Mouse (Mus musculus) liver, embryonic 11.5 days (tissue): ENCODE measurements around the gene Ptprd. TPM values are rescaled to one million over a fixed set of nuclear protein-coding genes. Genes with fewer than 3 reads are reported as not detected.

Experiments
- ATAC-seq: fragments of 200-750 bp; cut with Nextera tagmentation; replicated peaks from 2 replicates; pipeline ENCODE4 v1.8.0; 2017; ENCODE audit warnings: moderate number of reproducible peaks, mild to moderate bottlenecking, moderate TSS enrichment, moderate library complexity; ENCODE audit not compliant: low FRiP score
- DNase-seq: peaks from one replicate; pipeline ENCODE4 v3.0.0-alpha.2; 2017; ENCODE audit warnings: low spot score
- H3K27ac ChIP-seq: fragments of 300-500 bp; sonication (generic); 2 replicates; pipeline ENCODE4 v1.5.1; 2014; ENCODE audit warnings: mild to moderate bottlenecking, low read depth, low read length, control low read depth
- H3K27me3 ChIP-seq: fragments of 300-500 bp; sonication (generic); replicated peaks from 2 replicates; pipeline ENCODE4 v1.6.1; 2014; ENCODE audit warnings: low read length, mixed read lengths; ENCODE audit not compliant: control insufficient read depth, insufficient read depth
- H3K36me3 ChIP-seq: fragments of 300-500 bp; sonication (generic); 2 replicates; pipeline ENCODE4 v1.6.1; 2014; ENCODE audit warnings: mild to moderate bottlenecking, low read length, moderate library complexity, mixed read lengths; ENCODE audit not compliant: control insufficient read depth, insufficient read depth
- H3K4me1 ChIP-seq: fragments of 300-500 bp; sonication (generic); replicated peaks from 2 replicates; pipeline ENCODE4 v1.6.1; 2014; ENCODE audit warnings: low read length, mixed read lengths; ENCODE audit not compliant: control insufficient read depth, insufficient read depth
- H3K4me2 ChIP-seq: fragments of 300-500 bp; sonication (generic); 2 replicates; pipeline ENCODE4 v1.6.1; 2014; ENCODE audit warnings: mild to moderate bottlenecking, control low read depth, moderate library complexity
- H3K4me3 ChIP-seq: fragments of 300-500 bp; sonication (generic); 2 replicates; pipeline ENCODE4 v1.5.1; 2014; ENCODE audit warnings: low read depth, low read length, control low read depth
- H3K9ac ChIP-seq: fragments of 300-500 bp; sonication (generic); 2 replicates; pipeline ENCODE4 v1.6.1; 2014; ENCODE audit warnings: low read depth, low read length, control low read depth
- H3K9me3 ChIP-seq: fragments of 300-500 bp; sonication (generic); 2 replicates; pipeline ENCODE4 v1.6.1; 2016; ENCODE audit warnings: low read length, inconsistent platforms, mixed read lengths; ENCODE audit not compliant: control insufficient read depth
- WGBS: fragments of 180-500 bp; shearing (Covaris S2); extraction: QIAGEN DNeasy Blood & Tissue Kit; methylation state at CpG from one replicate; pipeline ENCODE4 v1.1.7; 2014; 5-methylcytosine and 5-hydroxymethylcytosine counted together
- polyA plus RNA-seq: library from polyadenylated mRNA; unstranded; fragments of >200 nt; fragmentation: Nextera tagmentation; extraction: Ambion mirVana; gene quantifications from 2 replicates; pipeline ENCODE4 v1.2.1, GENCODE M21; 2014

Gene Ptprd
- polyA plus RNA-seq, 1 experiment from 2014 or later = 8.4 TPM

GRCm38 (mm10) chr4:76325646-76326045 lies 1886.1 kb downstream of the Ptprd start:
- WGBS = 78% methylated on average over 3 of the region's 3 CpGs
- Histone ChIP-seq H3K4me1 (no peaks in the 10 kb centered on the region), H3K9me3 (no peaks in the 10 kb centered on the region), H3K27me3 (no peaks in the 10 kb centered on the region), H3K9ac (no peak overlapping the region), H3K36me3 (no peaks in the 10 kb centered on the region), H3K4me2 (no peak overlapping the region), H3K27ac (no peak overlapping the region), H3K4me3 (no peak overlapping the region)
- DNase-seq (no peak), ATAC-seq (no peak)

GRCm38 (mm10) chr4:76324928-76325327 lies 1886.8 kb downstream of the Ptprd start:
- ATAC-seq = no peak
- WGBS = 74% methylated on average over 10 of the region's 10 CpGs
- H3K4me3 ChIP-seq = no peak overlapping the region
- no peaks in the 10 kb centered on the region for H3K9me3 ChIP-seq
- no peaks in the 10 kb centered on the region for H3K4me1 ChIP-seq
- no peak overlapping the region for H3K9ac ChIP-seq
- no peaks in the 10 kb centered on the region for H3K36me3 ChIP-seq
- H3K4me2 ChIP-seq = no peak overlapping the region
- no peaks in the 10 kb centered on the region for H3K27me3 ChIP-seq
- no peak for DNase-seq
- H3K27ac ChIP-seq = no peak overlapping the region

DNA sequence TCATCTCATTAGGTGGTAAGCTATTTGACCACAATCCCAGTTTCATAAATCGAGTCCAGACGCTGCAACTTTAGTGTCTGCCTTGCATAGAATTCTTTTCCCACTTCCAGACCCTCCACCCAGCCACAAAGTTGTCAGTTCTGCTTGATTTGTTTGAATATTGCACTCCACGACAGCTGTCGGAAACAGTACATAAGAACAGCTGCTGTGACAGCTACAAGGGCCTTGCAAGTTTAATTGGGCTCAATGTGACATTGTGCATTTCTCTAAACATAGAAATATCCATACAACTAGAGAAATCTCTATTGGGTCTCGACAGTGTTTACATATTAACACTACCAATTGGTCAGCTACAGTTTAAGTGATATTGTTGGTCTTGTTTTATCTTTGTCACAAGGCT lies 1887.3 kb downstream of the Ptprd start:
- DNase-seq = no peak
- Histone ChIP-seq H3K4me1 (no peaks in the 10 kb centered on the region), H3K27ac (no peak overlapping the region), H3K9ac (no peak overlapping the region), H3K36me3 (no peaks in the 10 kb centered on the region), H3K9me3 (no peaks in the 10 kb centered on the region), H3K27me3 (no peaks in the 10 kb centered on the region), H3K4me3 (no peak overlapping the region), H3K4me2 (no peak overlapping the region)
- no peak for ATAC-seq
- 73% methylated on average over 5 of the region's 5 CpGs for WGBS

DNA sequence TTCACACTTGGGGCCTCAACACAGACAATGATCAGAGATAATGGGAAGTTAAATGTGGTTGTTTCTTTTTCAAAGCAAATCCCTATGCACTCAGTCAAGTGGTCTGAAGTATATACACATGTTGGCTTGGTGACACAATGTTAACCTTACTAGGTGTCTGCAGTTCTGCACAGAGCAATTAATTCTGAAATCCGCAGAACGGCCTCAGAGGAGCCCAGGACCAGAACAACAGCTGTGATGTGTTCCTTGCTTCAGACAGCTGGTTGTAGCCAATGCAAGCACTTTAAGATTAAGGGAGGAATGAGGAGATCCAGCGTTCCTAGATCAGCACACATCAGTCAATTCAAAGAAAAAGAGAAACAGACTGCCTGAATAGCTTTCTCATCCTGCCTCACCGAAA lies 1891.9 kb downstream of the Ptprd start:
- Histone ChIP-seq H3K27me3 (no peaks in the 10 kb centered on the region), H3K4me2 (no peak overlapping the region), H3K27ac (no peak overlapping the region), H3K9ac (no peak overlapping the region), H3K36me3 (no peaks in the 10 kb centered on the region), H3K9me3 (no peaks in the 10 kb centered on the region), H3K4me1 (no peaks in the 10 kb centered on the region), H3K4me3 (no peak overlapping the region)
- ATAC-seq (no peak), DNase-seq (no peak)
- WGBS = 58% methylated on average over 4 of the region's 4 CpGs

DNA sequence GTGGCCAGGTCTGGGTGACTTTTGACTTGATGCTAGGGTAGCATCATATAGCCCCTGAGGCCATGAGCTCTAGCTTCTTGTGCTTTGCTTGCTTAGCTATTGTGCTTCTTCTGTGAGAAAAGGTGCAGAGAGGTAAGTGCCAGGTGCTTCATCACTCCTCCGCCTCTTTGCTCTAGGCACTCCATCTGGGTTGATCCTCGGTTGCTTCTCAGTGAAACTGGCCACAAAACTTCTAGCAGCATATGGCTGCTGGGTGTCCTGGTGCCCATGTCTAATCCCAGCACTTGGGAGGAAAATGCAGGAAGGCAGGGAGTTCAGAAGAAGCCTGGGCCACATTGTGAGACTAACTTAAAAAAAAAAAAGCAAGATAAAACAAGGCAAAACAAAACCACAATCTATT lies 1895.8 kb downstream of the Ptprd start:
- Histone ChIP-seq H3K27me3 (no peaks in the 10 kb centered on the region), H3K4me3 (no peak overlapping the region), H3K4me2 (no peak overlapping the region), H3K9ac (no peak overlapping the region), H3K36me3 (no peaks in the 10 kb centered on the region), H3K4me1 (no peaks in the 10 kb centered on the region), H3K27ac (no peak overlapping the region), H3K9me3 (no peaks in the 10 kb centered on the region)
- 85% methylated on average over 2 of the region's 2 CpGs for WGBS
- DNase-seq (no peak), ATAC-seq (no peak)

GRCm38 (mm10) chr4:76313749-76314148 lies 1898.0 kb downstream of the Ptprd start:
- no peak overlapping the region for H3K27ac ChIP-seq
- H3K4me3 ChIP-seq = no peak overlapping the region
- WGBS = 85% methylated on average over 3 of the region's 3 CpGs
- no peak overlapping the region for H3K4me2 ChIP-seq
- H3K9ac ChIP-seq = no peak overlapping the region
- H3K36me3 ChIP-seq = no peaks in the 10 kb centered on the region
- no peaks in the 10 kb centered on the region for H3K9me3 ChIP-seq
- no peak for ATAC-seq
- no peak for DNase-seq
- H3K4me1 ChIP-seq = no peaks in the 10 kb centered on the region
- no peaks in the 10 kb centered on the region for H3K27me3 ChIP-seq

GRCm38 (mm10) chr4:76312593-76312992 lies 1899.2 kb downstream of the Ptprd start:
- Histone ChIP-seq H3K27ac (no peak overlapping the region), H3K4me1 (no peaks in the 10 kb centered on the region), H3K9ac (no peak overlapping the region), H3K4me2 (no peak overlapping the region), H3K9me3 (no peaks in the 10 kb centered on the region), H3K4me3 (no peak overlapping the region), H3K36me3 (no peaks in the 10 kb centered on the region), H3K27me3 (no peaks in the 10 kb centered on the region)
- no peak for ATAC-seq
- DNase-seq = no peak
- 75% methylated on average over 3 of the region's 3 CpGs for WGBS

GRCm38 (mm10) chr4:76305987-76306386 lies 1905.8 kb downstream of the Ptprd start:
- Histone ChIP-seq H3K27me3 (no peaks in the 10 kb centered on the region), H3K4me2 (no peak overlapping the region), H3K36me3 (no peaks in the 10 kb centered on the region), H3K9ac (no peak overlapping the region), H3K4me3 (no peak overlapping the region), H3K27ac (no peak overlapping the region), H3K9me3 (no peaks in the 10 kb centered on the region; the same call in 1 of the 2 replicates), H3K4me1 (no peaks in the 10 kb centered on the region)
- no peak for ATAC-seq
- no peak for DNase-seq
- 84% methylated on average over 5 of the region's 5 CpGs for WGBS

GRCm38 (mm10) chr4:76297375-76297774 lies 1914.4 kb downstream of the Ptprd start:
- no peaks in the 10 kb centered on the region for H3K27me3 ChIP-seq
- no peak overlapping the region for H3K27ac ChIP-seq
- H3K4me1 ChIP-seq = no peaks in the 10 kb centered on the region
- H3K9ac ChIP-seq = no peak overlapping the region
- no peak for ATAC-seq
- 80% methylated on average over 3 of the region's 3 CpGs for WGBS
- H3K4me3 ChIP-seq = no peak overlapping the region
- no peaks in the 10 kb centered on the region for H3K9me3 ChIP-seq
- H3K4me2 ChIP-seq = no peak overlapping the region
- DNase-seq = no peak
- no peaks in the 10 kb centered on the region for H3K36me3 ChIP-seq
